Mouse (Mus musculus): ENCODE data around the gene Nell2.

Gene Nell2

GRCm38 (mm10) chr15:95216640-95217365 lies 311.6 kb downstream of the Nell2 start:
- DNase-seq: no peak

GRCm38 (mm10) chr15:95210551-95210950 lies 317.8 kb downstream of the Nell2 start:
- no peak for DNase-seq

GRCm38 (mm10) chr15:95209186-95209585 lies 319.2 kb downstream of the Nell2 start:
- no peak for DNase-seq

- no peak for DNase-seq
These were observed 334.6 kb downstream of the Nell2 start for GRCm38 (mm10) chr15:95193661-95194280.

- DNase-seq: no peak
These were observed 335.4 kb downstream of the Nell2 start for GRCm38 (mm10) chr15:95192951-95193350.

- no peak for DNase-seq
These were observed 342.1 kb downstream of the Nell2 start for GRCm38 (mm10) chr15:95186226-95186625.

GRCm38 (mm10) chr15:95185419-95185818 lies 342.9 kb downstream of the Nell2 start:
- no peak for DNase-seq

- no peak for DNase-seq
These were observed 344.9 kb downstream of the Nell2 start for GRCm38 (mm10) chr15:95183450-95183849.

GRCm38 (mm10) chr15:95156828-95157227 lies 371.5 kb downstream of the Nell2 start:
- no peak for DNase-seq

- DNase-seq: no peak
These were observed 383.2 kb downstream of the Nell2 start for GRCm38 (mm10) chr15:95145118-95145517.

- no peak for DNase-seq
These were observed 384.2 kb downstream of the Nell2 start for GRCm38 (mm10) chr15:95144131-95144530.

GRCm38 (mm10) chr15:95138709-95139409 lies 389.5 kb downstream of the Nell2 start:
- DNase-seq: no peak

- no peak for DNase-seq
These were observed 391.1 kb downstream of the Nell2 start for GRCm38 (mm10) chr15:95137018-95137810.

GRCm38 (mm10) chr15:95135926-95136609 lies 392.3 kb downstream of the Nell2 start:
- DNase-seq: no peak

- DNase-seq: no peak
These were observed 397.0 kb downstream of the Nell2 start for GRCm38 (mm10) chr15:95131401-95131800.

GRCm38 (mm10) chr15:95108626-95109025 lies 419.7 kb downstream of the Nell2 start:
- DNase-seq: no peak

- no peak for DNase-seq
These were observed 421.0 kb downstream of the Nell2 start for GRCm38 (mm10) chr15:95107246-95107809.

GRCm38 (mm10) chr15:95101522-95101921 lies 426.8 kb downstream of the Nell2 start:
- no peak for DNase-seq

GRCm38 (mm10) chr15:95100133-95100532 lies 428.2 kb downstream of the Nell2 start:
- no peak for DNase-seq

- no peak for DNase-seq
These were observed 442.4 kb downstream of the Nell2 start for GRCm38 (mm10) chr15:95085962-95086361.

GRCm38 (mm10) chr15:95081654-95082053 lies 446.7 kb downstream of the Nell2 start:
- no peak for DNase-seq

- DNase-seq: no peak
These were observed 453.0 kb downstream of the Nell2 start for GRCm38 (mm10) chr15:95075356-95075755.

All from kidney, adult 18-20 months (tissue).